Mouse (Mus musculus): ENCODE measurements around the gene Pilrb1. TPM values are rescaled to one million over a fixed set of nuclear protein-coding genes. Genes with fewer than 3 reads are reported as not detected.

Pilrb1 gene
- total and polyA plus RNA-seq, 3 experiments: 4.5 to 12.1 TPM; not detected in 1

DNA sequence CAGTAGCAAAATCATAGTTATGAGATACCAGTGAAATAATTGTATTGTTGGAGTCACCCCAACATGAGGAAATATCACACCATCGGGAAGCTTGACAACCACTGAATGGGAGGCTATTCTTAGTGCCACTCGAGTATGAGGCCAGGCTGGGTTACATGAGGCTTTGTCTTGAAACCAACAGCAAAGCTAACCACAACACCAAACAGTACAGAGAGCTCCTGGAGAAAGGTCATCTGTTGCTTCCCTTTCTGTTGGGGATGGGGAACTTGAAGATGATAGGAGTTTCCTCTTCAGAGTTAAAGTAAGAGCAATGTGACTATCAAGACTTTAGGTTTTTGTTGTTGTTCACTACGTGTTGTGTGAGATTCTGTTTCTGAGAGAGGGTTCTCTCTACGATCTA, 25.0 kb upstream of the Pilrb1 start:
- Histone ChIP-seq H3K9me3 (replicated peaks; ENCODE audit: insufficient read depth, low read length) (no peaks in the 10 kb centered on the region), H3K79me2 (ENCODE audit: control insufficient read depth, insufficient read depth, low read length, poor library complexity) (no peaks in the 10 kb centered on the region), H3K4me1 (ENCODE audit: control insufficient read depth in 1 of 2, insufficient read depth in 2 of 2, low read length in 2 of 2) (peaks cover 0 to 19% of the 10 kb centered on the region in 2 experiments; a peak in 2 of 4 replicates), H3K9ac (ENCODE audit: control insufficient read depth, low read depth, low read length, poor library complexity, severe bottlenecking) (no peak overlapping the region), H3K36me3 (ENCODE audit: control insufficient read depth in 1 of 2, insufficient read depth in 2 of 2, low read length in 2 of 2) (peaks cover 0 to 13% of the 10 kb centered on the region in 2 experiments; a peak in 2 of 4 replicates), H3K4me3 (ENCODE audit: control insufficient read depth in 1 of 2, insufficient read depth in 1 of 2, low read depth in 2 of 2, low read length in 2 of 2) (no peak overlapping the region), H3K27ac (ENCODE audit: control insufficient read depth, low read depth, low read length) (peak overlapping the region; percentile 67; the same call in 1 of the 2 replicates), H3K27me3 (ENCODE audit: control insufficient read depth in 1 of 2, insufficient read depth in 2 of 2, low read length in 2 of 2) (no peaks in the 10 kb centered on the region)
- DNase-seq (ENCODE audit: low read depth, low spot score): peak; percentile 70
- TF ChIP-seq ETS1 (IDR thresholded peaks at IDR 0.05; ENCODE audit: low read depth, low read length) (no peak), MYC (IDR thresholded peaks at IDR 0.05; ENCODE audit: low read depth, low read length) (peak; percentile 56; the same call in 1 of the 2 replicates)

- Histone ChIP-seq H3K4me3 (ENCODE audit: control insufficient read depth in 1 of 2, insufficient read depth in 1 of 2, low read depth in 2 of 2, low read length in 2 of 2) (no peak overlapping the region), H3K9ac (ENCODE audit: control insufficient read depth, low read depth, low read length, poor library complexity, severe bottlenecking) (no peak overlapping the region), H3K36me3 (ENCODE audit: control insufficient read depth in 1 of 2, insufficient read depth in 2 of 2, low read length in 2 of 2) (peaks cover 0 to 16% of the 10 kb centered on the region in 2 experiments; a peak in 2 of 4 replicates), H3K27me3 (ENCODE audit: control insufficient read depth in 1 of 2, insufficient read depth in 2 of 2, low read length in 2 of 2) (no peaks in the 10 kb centered on the region), H3K9me3 (replicated peaks; ENCODE audit: insufficient read depth, low read length) (no peaks in the 10 kb centered on the region), H3K4me1 (ENCODE audit: control insufficient read depth in 1 of 2, insufficient read depth in 2 of 2, low read length in 2 of 2) (peaks cover 3 to 25% of the 10 kb centered on the region in 2 experiments), H3K27ac (ENCODE audit: control insufficient read depth, low read depth, low read length) (no peak overlapping the region), H3K79me2 (ENCODE audit: control insufficient read depth, insufficient read depth, low read length, poor library complexity) (no peaks in the 10 kb centered on the region)
- peak; percentile 44 for DNase-seq (ENCODE audit: low read depth, low spot score)
- TF ChIP-seq CTCF (IDR thresholded peaks at IDR 0.05 in 2 of 3, conservative IDR thresholded peaks at IDR 0.05 in 1 of 3; ENCODE audit: control insufficient read depth in 1 of 3, insufficient read depth in 1 of 3, low read depth in 2 of 3, low read length in 3 of 3, poor library complexity in 1 of 3, severe bottlenecking in 1 of 3) (peak; percentile 34 to 71 (median 71); a peak in 5 of 6 replicates), ZMIZ1 (IDR thresholded peaks at IDR 0.05; ENCODE audit: low read depth, low read length) (no peak), RAD21 (IDR thresholded peaks at IDR 0.05; ENCODE audit: low read depth, low read length) (peak; percentile 76), MAZ (IDR thresholded peaks at IDR 0.05; ENCODE audit: low read depth, low read length) (no peak), CHD2 (IDR thresholded peaks at IDR 0.05; ENCODE audit: low read length) (no peak), MAX (IDR thresholded peaks at IDR 0.05; ENCODE audit: low read length) (no peak), ZC3H11A (IDR thresholded peaks at IDR 0.05; ENCODE audit: low read depth, low read length) (peak; percentile 62), POLR2AphosphoS5 (IDR thresholded peaks at IDR 0.05; ENCODE audit: borderline replicate concordance, low read depth, low read length) (no peak), UBTF (IDR thresholded peaks at IDR 0.05; ENCODE audit: borderline replicate concordance, insufficient read depth, low read depth, low read length) (no peak), NRF1 (IDR thresholded peaks at IDR 0.05; ENCODE audit: insufficient read depth, low read depth, low read length, poor library complexity, severe bottlenecking) (no peak), SMC3 (IDR thresholded peaks at IDR 0.05; ENCODE audit: low read depth, low read length) (peak; percentile 86)
Measured at GRCm38 (mm10) chr5:137877860-137878259, 20.0 kb upstream of the Pilrb1 start.

GRCm38 (mm10) chr5:137875054-137875453, 17.1 kb upstream of the Pilrb1 start:
- Histone ChIP-seq H3K4me3 (ENCODE audit: control insufficient read depth in 1 of 2, insufficient read depth in 1 of 2, low read depth in 2 of 2, low read length in 2 of 2) (no peak overlapping the region), H3K9me3 (replicated peaks; ENCODE audit: insufficient read depth, low read length) (no peaks in the 10 kb centered on the region), H3K79me2 (ENCODE audit: control insufficient read depth, insufficient read depth, low read length, poor library complexity) (peaks cover 8% of the 10 kb centered on the region), H3K4me1 (ENCODE audit: control insufficient read depth in 1 of 2, insufficient read depth in 2 of 2, low read length in 2 of 2) (peaks cover 9 to 39% of the 10 kb centered on the region in 2 experiments), H3K36me3 (ENCODE audit: control insufficient read depth in 1 of 2, insufficient read depth in 2 of 2, low read length in 2 of 2) (peaks cover 0 to 23% of the 10 kb centered on the region in 2 experiments; a peak in 2 of 4 replicates), H3K9ac (ENCODE audit: control insufficient read depth, low read depth, low read length, poor library complexity, severe bottlenecking) (no peak overlapping the region), H3K27ac (ENCODE audit: control insufficient read depth, low read depth, low read length) (peak overlapping the region; percentile 9; the same call in 1 of the 2 replicates), H3K27me3 (ENCODE audit: control insufficient read depth in 1 of 2, insufficient read depth in 2 of 2, low read length in 2 of 2) (no peaks in the 10 kb centered on the region)
- TF ChIP-seq EP300 (IDR thresholded peaks at IDR 0.05; ENCODE audit: low read depth in 1 of 2, low read length in 2 of 2) (peak; percentile 84 to 89), TAL1 (IDR thresholded peaks at IDR 0.05; ENCODE audit: low read length) (peak; percentile 88), MAX (IDR thresholded peaks at IDR 0.05; ENCODE audit: low read length) (peak; percentile 69), MYB (IDR thresholded peaks at IDR 0.05; ENCODE audit: low read depth, low read length) (no peak), GATA1 (IDR thresholded peaks at IDR 0.05; ENCODE audit: low read depth, low read length) (peak; percentile 83), MYC (IDR thresholded peaks at IDR 0.05; ENCODE audit: low read depth, low read length) (peak; percentile 74), KAT2A (conservative IDR thresholded peaks at IDR 0.05; ENCODE audit: low read depth, low read length) (no peak), TCF12 (IDR thresholded peaks at IDR 0.05; ENCODE audit: low read depth, low read length) (peak; percentile 86)
- DNase-seq (ENCODE audit: low read depth, low spot score): peak; percentile 65
